Mouse (Mus musculus): ENCODE measurements around the gene Tmem63c. TPM values are rescaled to one million over a fixed set of nuclear protein-coding genes. Genes with fewer than 3 reads are reported as not detected.
A peak's percentile ranks its signal among the peaks of the same experiment; 100 is the strongest.

Tmem63c gene
- 1 to 10 TPM; 1.0 to 1.3 TPM for total RNA-seq (2021)
- long read RNA-seq, experiment 1, partial matches to known transcripts, result 0 of 1 reads
- long read RNA-seq, experiment 1, other reads (novel, unspliced or antisense), result 1 of 1 reads
- long read RNA-seq, experiment 2, result 0 reads

GRCm38 (mm10) chr12:87021040-87021439 is at the start of gene Tmem63c:
Tmem63c (plus strand) TSS chr12:87021340.
- no peak for DNase-seq

- peak; percentile 75 to 85 for DNase-seq
These were observed 47.9 kb upstream of the Tmem63c start for GRCm38 (mm10) chr12:86973216-86973615.

GRCm38 (mm10) chr12:86973706-86974105 is 47.4 kb upstream of the Tmem63c start:
- DNase-seq, result no peak

- peak; percentile 62 to 74 for DNase-seq
These were observed 46.5 kb upstream of the Tmem63c start for GRCm38 (mm10) chr12:86974387-86975288.

GRCm38 (mm10) chr12:86975761-86976160 is 45.4 kb upstream of the Tmem63c start:
- no peak for DNase-seq

- DNase-seq, result no peak
These were observed 44.5 kb upstream of the Tmem63c start for GRCm38 (mm10) chr12:86976511-86977168.

GRCm38 (mm10) chr12:86977833-86978232 is 43.3 kb upstream of the Tmem63c start:
- peak; percentile 87 to 88 for DNase-seq

GRCm38 (mm10) chr12:86981180-86981579 is 40.0 kb upstream of the Tmem63c start:
- DNase-seq, result no peak

GRCm38 (mm10) chr12:86983470-86984193 is 37.5 kb upstream of the Tmem63c start:
- peak; percentile 69 to 78 for DNase-seq

GRCm38 (mm10) chr12:86984194-86984555 is 37.0 kb upstream of the Tmem63c start:
- DNase-seq, result peak; percentile 74 to 77

GRCm38 (mm10) chr12:86986562-86986961 is 34.6 kb upstream of the Tmem63c start:
- no peak for DNase-seq

- DNase-seq, result no peak
These were observed 32.9 kb upstream of the Tmem63c start for GRCm38 (mm10) chr12:86988227-86988626.

- no peak for DNase-seq
These were observed 31.8 kb upstream of the Tmem63c start for GRCm38 (mm10) chr12:86989378-86989777.

- peak; percentile 50 to 75 for DNase-seq
These were observed 31.0 kb upstream of the Tmem63c start, which contains the start of gene Zdhhc22 for GRCm38 (mm10) chr12:86989890-86990754. Zdhhc22 (minus strand) TSS chr12:86990430.

- DNase-seq, result no peak
These were observed 30.4 kb upstream of the Tmem63c start for GRCm38 (mm10) chr12:86990755-86991110.

GRCm38 (mm10) chr12:86994166-86994565 is 27.0 kb upstream of the Tmem63c start:
- peak in 1 of 2 experiments; percentile 29 for DNase-seq

- DNase-seq, result no peak
These were observed 26.4 kb upstream of the Tmem63c start for GRCm38 (mm10) chr12:86994776-86995175.

GRCm38 (mm10) chr12:86995931-86996330 is 25.2 kb upstream of the Tmem63c start:
- DNase-seq, result no peak

GRCm38 (mm10) chr12:86998699-86999098 is 22.4 kb upstream of the Tmem63c start:
- DNase-seq, result no peak

- DNase-seq, result no peak
These were observed 21.8 kb upstream of the Tmem63c start for GRCm38 (mm10) chr12:86999283-86999820.

All from adrenal gland, postnatal 36 days (tissue).